Mouse (Mus musculus) lung, embryonic 16.5 days (tissue): ENCODE results near the gene Mybpc1. TPM values are rescaled to one million over a fixed set of nuclear protein-coding genes. Genes with fewer than 3 reads are reported as not detected.

Experiments
- ATAC-seq: fragments of 200-750 bp; cut with Nextera tagmentation; 2 replicates; pipeline ENCODE4 v1.8.0; 2017; ENCODE audit warnings: low read depth, mild to moderate bottlenecking, moderate library complexity
- H3K27ac ChIP-seq: fragments of 300-500 bp; sonication (generic); 2 replicates; pipeline ENCODE4 v1.5.1; 2014; ENCODE audit warnings: mild to moderate bottlenecking, control low read depth, low read length
- H3K27me3 ChIP-seq: fragments of 300-500 bp; sonication (generic); 2 replicates; pipeline ENCODE4 v1.6.1; 2014; ENCODE audit warnings: low read depth, low read length, mixed read lengths; ENCODE audit not compliant: control insufficient read depth, insufficient read depth
- H3K36me3 ChIP-seq: fragments of 300-500 bp; sonication (generic); 2 replicates; pipeline ENCODE4 v1.6.1; 2014; ENCODE audit warnings: low read length; ENCODE audit not compliant: control insufficient read depth, insufficient read depth
- H3K4me1 ChIP-seq: fragments of 300-500 bp; sonication (generic); replicated peaks from 2 replicates; pipeline ENCODE4 v1.6.1; 2014; ENCODE audit warnings: low read length, mixed read lengths; ENCODE audit not compliant: control insufficient read depth, insufficient read depth
- H3K4me2 ChIP-seq: fragments of 300-500 bp; sonication (generic); 2 replicates; pipeline ENCODE4 v1.6.1; 2014; ENCODE audit warnings: low read depth, low read length, control low read depth
- H3K4me3 ChIP-seq: fragments of 300-500 bp; sonication (generic); 2 replicates; pipeline ENCODE4 v1.5.1; 2014; ENCODE audit warnings: mild to moderate bottlenecking, low read length, control low read depth
- H3K9ac ChIP-seq: fragments of 300-500 bp; sonication (generic); 2 replicates; pipeline ENCODE4 v1.6.1; 2014; ENCODE audit warnings: low read length, control low read depth
- H3K9me3 ChIP-seq: fragments of 300-500 bp; sonication (generic); 2 replicates; pipeline ENCODE4 v1.6.1; 2016; ENCODE audit warnings: low read length; ENCODE audit not compliant: control insufficient read depth
- WGBS: fragments of 180-500 bp; shearing (Covaris S2); extraction: QIAGEN DNeasy Blood & Tissue Kit; methylation state at CpG from one replicate; pipeline ENCODE4 v1.1.7; 2014; 5-methylcytosine and 5-hydroxymethylcytosine counted together
- polyA plus RNA-seq: library from polyadenylated mRNA; unstranded; fragments of >200 nt; fragmentation: Nextera tagmentation; extraction: Ambion mirVana; gene quantifications from 2 replicates; pipeline ENCODE4 v1.2.1, GENCODE M21; 2015

The Mybpc1 gene
- polyA plus RNA-seq, 1 experiment from 2014 or later = 7.5 TPM

DNA sequence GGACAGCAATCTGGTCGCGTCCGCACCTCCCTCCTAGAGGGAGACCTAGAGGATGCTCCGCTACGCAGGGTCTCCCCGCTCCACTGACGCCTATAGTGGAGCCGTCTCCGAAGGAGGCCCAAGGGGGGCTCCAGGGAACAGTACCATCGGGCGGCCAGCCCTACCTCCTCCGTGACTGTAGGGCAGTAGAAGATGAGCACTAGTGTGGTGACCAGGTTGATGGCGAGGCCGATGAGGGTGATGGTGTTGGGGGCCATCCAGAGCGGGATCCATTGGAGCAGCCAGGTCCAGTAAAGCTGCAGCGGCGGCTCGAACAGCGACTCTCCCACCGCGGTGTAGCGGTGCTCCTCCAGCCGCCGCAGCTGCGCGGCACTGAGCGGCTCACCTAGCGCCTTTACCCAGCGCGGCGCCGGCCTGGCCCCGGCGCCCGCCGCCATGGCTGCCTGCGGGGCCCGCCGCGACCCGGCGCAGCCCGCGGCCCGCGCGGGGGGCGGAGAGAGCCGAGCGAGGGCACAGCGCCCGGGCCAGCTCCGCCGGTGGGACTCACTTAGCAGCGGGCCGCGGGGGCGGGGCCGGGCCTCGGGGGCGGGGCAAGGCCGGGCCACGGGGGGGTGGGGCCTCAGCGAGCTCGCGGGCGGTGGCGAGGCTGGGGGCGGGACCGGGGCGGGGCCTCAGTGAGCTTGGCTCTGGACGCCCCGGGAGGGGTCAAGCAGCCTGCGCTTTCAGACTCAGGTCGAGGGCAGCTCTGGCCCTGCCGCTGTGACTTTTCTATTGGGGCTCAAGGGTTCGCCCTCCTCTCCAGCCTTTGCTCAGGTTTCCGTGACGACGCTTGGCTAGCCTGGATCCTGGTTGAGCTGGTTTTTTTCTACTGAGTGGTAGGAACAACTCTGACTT is 101.3 kb downstream of the Mybpc1 start, which contains the start of gene Chpt1:
Chpt1 (minus strand) TSS at position 653 of the 894 bp plus-strand sequence.
- peak within 1 kb of the TSS; percentile 91 for H3K4me2 ChIP-seq
- H3K27ac ChIP-seq = peak within 1 kb of the TSS; percentile 78
- H3K27me3 ChIP-seq = no peaks in the 10 kb centered on the region
- no peaks in the 10 kb centered on the region for H3K9me3 ChIP-seq
- peaks cover 14% of the 10 kb centered on the region for H3K4me1 ChIP-seq
- H3K9ac ChIP-seq = peak within 1 kb of the TSS; percentile 91
- no peaks in the 10 kb centered on the region for H3K36me3 ChIP-seq
- WGBS = under 1% methylated on average over 34 of the region's 80 CpGs
- peak within 1 kb of the TSS; percentile 83 for H3K4me3 ChIP-seq
- peak; percentile 96 for ATAC-seq

DNA sequence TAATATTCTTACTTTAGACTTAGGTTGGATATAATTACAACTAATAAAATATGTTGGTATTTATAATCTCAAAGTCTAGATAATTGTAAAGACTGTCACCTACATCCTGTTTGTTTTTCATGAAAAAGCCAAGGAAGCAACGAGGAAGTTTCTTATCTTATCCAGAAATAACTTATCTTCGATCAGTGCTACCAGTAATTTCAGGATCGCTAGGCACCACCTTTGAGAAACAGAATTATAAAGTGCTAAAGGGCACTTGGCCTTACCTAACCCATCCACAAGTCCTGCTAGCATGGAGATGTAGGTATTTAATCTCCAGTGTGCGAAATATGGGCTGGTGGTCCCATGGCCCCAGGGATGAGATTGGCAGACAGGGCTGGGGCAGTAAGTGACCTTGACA is 102.0 kb downstream of the Mybpc1 start:
- peak overlapping the region; percentile 91 for H3K9ac ChIP-seq
- H3K36me3 ChIP-seq = no peaks in the 10 kb centered on the region
- peak overlapping the region; percentile 83 for H3K4me3 ChIP-seq
- H3K4me2 ChIP-seq = peak overlapping the region; percentile 91
- no peak overlapping the region for H3K27ac ChIP-seq
- H3K4me1 ChIP-seq = peaks cover 14% of the 10 kb centered on the region
- H3K27me3 ChIP-seq = no peaks in the 10 kb centered on the region
- no peaks in the 10 kb centered on the region for H3K9me3 ChIP-seq
- no peak for ATAC-seq
- 23% methylated on average over 4 of the region's 4 CpGs for WGBS

DNA sequence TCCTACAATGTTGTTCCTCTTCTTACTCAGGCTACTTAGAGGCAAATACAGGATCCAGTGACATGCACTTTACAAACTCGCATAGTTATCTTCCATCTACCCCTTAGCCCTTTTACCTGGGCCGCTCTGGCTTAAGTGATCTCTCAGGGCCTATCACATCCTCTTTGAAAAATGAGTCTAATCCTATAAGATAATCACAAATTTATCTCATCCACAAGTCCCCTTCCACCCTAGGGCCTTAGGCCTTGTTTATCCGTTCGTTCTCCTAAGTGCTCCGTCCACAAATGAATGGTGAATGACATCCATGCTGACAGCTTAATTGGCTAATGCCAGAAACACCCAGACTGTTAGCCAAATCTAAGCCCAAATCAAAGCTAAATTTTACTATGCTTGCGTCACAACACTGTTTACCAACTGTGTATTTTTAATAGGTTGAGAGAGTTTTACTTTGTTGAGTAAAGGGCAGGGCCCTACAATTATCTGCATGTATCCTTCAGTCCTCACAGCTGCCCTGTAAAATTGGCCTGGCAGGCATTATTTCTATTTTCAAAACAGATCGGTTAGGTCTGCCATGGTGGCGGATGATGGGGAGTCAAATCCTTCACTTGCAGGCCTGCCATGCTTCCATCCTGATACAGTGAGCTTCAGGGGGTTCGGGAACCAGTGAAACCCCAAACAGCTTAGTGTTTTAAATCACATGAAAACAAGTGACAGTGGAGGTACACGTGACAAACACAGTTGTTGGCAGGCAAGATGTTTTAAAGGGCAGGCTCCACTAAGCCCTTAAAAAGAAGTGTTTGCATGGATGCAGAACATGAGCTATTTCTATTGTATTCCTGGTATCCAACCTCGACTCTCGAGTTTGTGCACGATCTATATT is 102.8 kb downstream of the Mybpc1 start:
- Histone ChIP-seq H3K9ac (no peak overlapping the region), H3K9me3 (no peaks in the 10 kb centered on the region), H3K27ac (no peak overlapping the region), H3K27me3 (no peaks in the 10 kb centered on the region), H3K4me3 (no peak overlapping the region), H3K4me2 (peak overlapping the region; percentile 91), H3K4me1 (peaks cover 14% of the 10 kb centered on the region), H3K36me3 (no peaks in the 10 kb centered on the region)
- 56% methylated on average over 13 of the region's 13 CpGs for whole genome bisulfite sequencing
- no peak for ATAC-seq

DNA sequence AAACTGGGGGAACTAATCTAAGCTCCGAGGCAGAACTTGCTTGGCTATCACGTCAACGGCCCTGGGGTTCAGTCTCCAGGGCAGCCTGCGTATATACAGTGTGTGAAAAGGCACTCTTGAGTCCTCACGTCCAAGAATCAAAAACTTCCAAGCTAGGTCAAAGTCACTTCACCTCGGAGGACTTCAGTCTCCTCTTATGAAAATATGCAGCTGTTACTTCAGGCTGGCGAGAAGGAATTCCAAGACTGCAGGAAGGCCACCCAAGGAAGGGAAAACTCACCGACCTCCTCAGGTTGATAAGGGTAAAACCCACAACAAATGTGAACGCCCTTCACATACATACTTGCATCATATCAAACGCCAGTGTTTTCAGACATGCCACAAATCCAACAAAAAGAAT is 103.6 kb downstream of the Mybpc1 start:
- no peak overlapping the region for H3K9ac ChIP-seq
- H3K9me3 ChIP-seq = no peaks in the 10 kb centered on the region
- no peaks in the 10 kb centered on the region for H3K27me3 ChIP-seq
- peaks cover 14% of the 10 kb centered on the region for H3K4me1 ChIP-seq
- no peak overlapping the region for H3K4me3 ChIP-seq
- WGBS = 24% methylated on average over 10 of the region's 10 CpGs
- H3K36me3 ChIP-seq = no peaks in the 10 kb centered on the region
- H3K27ac ChIP-seq = peak overlapping the region; percentile 37; the same call in 1 of the 2 replicates
- peak overlapping the region; percentile 23 for H3K4me2 ChIP-seq
- no peak for ATAC-seq

DNA sequence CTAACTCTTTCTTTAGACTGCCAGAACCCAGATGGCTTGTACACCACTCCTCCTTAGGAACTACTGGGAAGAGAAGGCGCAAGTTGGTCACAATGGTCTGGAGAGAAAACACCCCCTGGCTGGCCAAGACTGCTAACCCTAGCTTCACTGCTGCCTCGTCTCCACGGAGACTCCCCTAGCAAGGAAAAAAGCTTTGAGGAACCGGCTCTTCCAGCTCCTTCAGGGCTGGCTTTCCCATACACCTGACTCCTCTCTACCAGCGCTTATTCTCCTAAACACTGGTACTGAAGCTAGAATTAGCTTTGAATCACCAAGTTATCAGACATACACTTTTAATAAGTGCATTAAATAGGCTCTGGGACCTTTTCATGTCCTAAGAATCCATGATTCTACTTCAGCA is 105.0 kb downstream of the Mybpc1 start:
- Histone ChIP-seq H3K27ac (no peak overlapping the region), H3K9me3 (no peaks in the 10 kb centered on the region), H3K4me3 (no peak overlapping the region), H3K36me3 (no peaks in the 10 kb centered on the region), H3K4me2 (no peak overlapping the region), H3K9ac (no peak overlapping the region), H3K4me1 (peaks cover 14% of the 10 kb centered on the region), H3K27me3 (no peaks in the 10 kb centered on the region)
- 50% methylated on average over 5 of the region's 5 CpGs for WGBS
- no peak for ATAC-seq

DNA sequence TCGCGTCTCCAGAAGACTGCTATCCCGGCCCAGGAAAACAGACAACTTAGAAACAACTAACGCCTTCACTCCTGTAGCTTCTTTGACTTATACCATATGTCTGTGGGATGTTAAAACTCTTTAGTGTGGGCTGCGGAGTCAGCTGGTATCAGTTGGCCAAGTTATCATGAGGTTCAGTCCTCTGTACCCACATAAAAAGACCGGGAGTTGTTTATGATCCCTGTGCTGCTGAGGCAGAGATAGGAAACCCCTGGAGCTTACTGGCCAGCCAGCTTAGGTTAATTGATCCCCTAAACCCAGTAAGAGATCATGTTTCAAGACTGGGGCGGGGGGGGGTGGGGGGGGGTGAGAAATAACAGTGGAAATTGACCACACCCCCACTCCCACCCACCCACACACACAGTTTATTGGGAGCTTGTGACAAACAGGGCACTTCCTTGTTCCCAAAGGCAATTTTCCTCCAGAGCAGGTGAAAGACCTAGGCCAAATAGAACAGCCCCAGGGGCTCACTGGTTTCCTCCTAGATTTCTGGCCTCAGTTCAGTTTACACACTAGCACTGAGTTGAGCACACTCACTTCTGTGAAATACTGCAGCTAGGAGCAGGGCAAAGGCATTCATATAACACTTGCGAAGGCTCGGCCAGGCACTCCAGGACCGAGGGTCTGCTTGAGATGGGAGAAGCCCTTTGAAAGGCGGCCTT is 107.9 kb downstream of the Mybpc1 start:
- Histone ChIP-seq H3K4me3 (no peak overlapping the region), H3K9ac (no peak overlapping the region), H3K4me2 (no peak overlapping the region), H3K27ac (no peak overlapping the region), H3K9me3 (no peaks in the 10 kb centered on the region), H3K36me3 (no peaks in the 10 kb centered on the region), H3K27me3 (no peaks in the 10 kb centered on the region), H3K4me1 (peaks cover 10% of the 10 kb centered on the region)
- WGBS = 63% methylated on average over 11 of the region's 11 CpGs
- no peak; the same call in 1 of the 2 replicates for ATAC-seq

DNA sequence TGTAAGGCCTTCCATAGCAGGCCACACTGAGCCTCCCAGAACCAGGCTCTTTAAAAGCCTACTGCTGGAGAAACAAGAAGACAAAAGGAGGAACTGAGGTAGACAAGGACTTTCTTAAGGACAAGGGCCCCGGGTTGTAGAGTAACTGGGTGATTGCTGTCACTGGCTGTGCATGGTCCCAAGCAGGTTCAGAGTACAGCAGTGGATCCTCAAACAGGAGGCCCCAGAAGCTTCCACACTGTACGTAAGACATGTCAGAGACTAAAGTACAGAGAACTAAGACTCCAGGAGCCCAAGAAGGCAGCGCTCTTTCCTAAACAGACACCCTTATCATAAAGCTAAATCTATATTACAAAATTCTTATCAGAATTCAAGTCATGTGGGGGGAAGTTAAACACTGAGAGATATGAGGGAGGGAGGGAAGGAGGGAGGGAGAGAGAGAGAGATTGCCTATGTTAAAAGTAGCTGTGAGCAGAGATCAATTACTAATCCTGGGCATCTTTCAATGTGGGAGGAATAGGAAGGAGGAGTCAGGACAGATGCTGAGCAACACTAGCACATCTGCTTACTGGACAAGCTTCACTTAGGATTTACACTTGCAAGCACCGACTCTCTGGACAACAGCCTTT is 109.9 kb downstream of the Mybpc1 start:
- ATAC-seq = no peak
- H3K9me3 ChIP-seq = no peaks in the 10 kb centered on the region
- no peak overlapping the region for H3K4me2 ChIP-seq
- H3K36me3 ChIP-seq = no peaks in the 10 kb centered on the region
- no peaks in the 10 kb centered on the region for H3K27me3 ChIP-seq
- H3K4me3 ChIP-seq = no peak overlapping the region
- H3K27ac ChIP-seq = no peak overlapping the region
- H3K9ac ChIP-seq = no peak overlapping the region
- no peaks in the 10 kb centered on the region; the same call in 1 of the 2 replicates for H3K4me1 ChIP-seq
- 72% methylated on average over 4 of the region's 4 CpGs for WGBS

DNA sequence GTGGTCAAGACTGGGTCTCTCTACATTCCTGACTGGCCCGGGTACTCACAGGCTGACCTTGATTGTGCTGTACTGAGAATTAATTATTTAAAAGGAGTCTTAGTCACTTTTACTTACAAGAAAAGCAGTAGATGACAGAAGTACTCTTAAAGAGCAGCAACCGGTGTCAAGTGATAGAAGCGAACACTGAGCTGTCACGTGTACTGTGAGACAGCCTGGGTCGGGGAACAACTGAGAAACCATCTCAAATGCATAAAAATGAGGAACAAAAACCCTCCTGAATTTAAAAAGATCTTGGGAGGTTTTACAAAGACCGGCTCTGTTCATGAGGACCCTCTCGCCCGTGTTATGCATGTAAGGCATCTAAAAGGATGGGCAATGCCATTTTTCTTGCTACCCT is 112.3 kb downstream of the Mybpc1 start:
- Histone ChIP-seq H3K4me2 (no peak overlapping the region), H3K4me1 (no peaks in the 10 kb centered on the region), H3K4me3 (no peak overlapping the region), H3K36me3 (no peaks in the 10 kb centered on the region), H3K27ac (no peak overlapping the region), H3K9ac (no peak overlapping the region), H3K9me3 (no peaks in the 10 kb centered on the region), H3K27me3 (no peaks in the 10 kb centered on the region)
- no peak for ATAC-seq
- WGBS = 68% methylated on average over 8 of the region's 8 CpGs
